Mouse (Mus musculus) CH12.LX (cell line): Measurements from ENCODE around the gene Pias1. TPM values are rescaled to one million over a fixed set of nuclear protein-coding genes. Genes with fewer than 3 reads are reported as not detected.

Experiments used
- DNase-seq: peaks from one replicate; pipeline ENCODE4 v3.0.0-alpha.2; 2013; ENCODE audit errors: extremely low read depth
- H3K27ac ChIP-seq: 2 replicates; pipeline ENCODE4 v1.5.1; 2012; ENCODE audit warnings: low read depth, mild to moderate bottlenecking, control low read depth, moderate library complexity; ENCODE audit not compliant: insufficient read depth
- H3K27me3 ChIP-seq: replicated peaks from 2 replicates; pipeline ENCODE3; 2012; ENCODE audit warnings: inconsistent platforms
- H3K36me3 ChIP-seq, 2 experiments: replicated peaks in 1 of 2; 2 replicates each; pipeline versions ENCODE3 to v1.6.1; 2012; ENCODE audit warnings: inconsistent platforms in 1 of 2, low read length in 1 of 2, mild to moderate bottlenecking in 1 of 2, mixed read lengths in 1 of 2, moderate library complexity in 1 of 2; ENCODE audit not compliant: control insufficient read depth in 1 of 2, insufficient read depth in 1 of 2
- H3K4me1 ChIP-seq, 2 experiments: 2 replicates each; pipeline ENCODE4 v1.6.1; 2012; ENCODE audit warnings: inconsistent platforms in 1 of 2, moderate library complexity in 1 of 2; ENCODE audit not compliant: insufficient read depth in 2 of 2, control insufficient read depth in 1 of 2
- H3K4me2 ChIP-seq: 2 replicates; pipeline ENCODE4 v1.6.1; 2012; ENCODE audit warnings: low read depth, mild to moderate bottlenecking, control low read depth; ENCODE audit not compliant: poor library complexity, insufficient read depth, severe bottlenecking
- H3K4me3 ChIP-seq, 3 experiments: fragments of 150-350 bp in 1 of 3; sonication (generic) in 1 of 3; replicated peaks in 1 of 3; 2 replicates each; pipeline versions ENCODE3 to v1.5.1; 2011 to 2012; ENCODE audit warnings: low read depth in 2 of 3, low read length in 2 of 3, mild to moderate bottlenecking in 2 of 3, moderate library complexity in 2 of 3, control low read depth in 1 of 3, improper control_type of control experiment in 1 of 3, inconsistent platforms in 1 of 3, mixed read lengths in 1 of 3; ENCODE audit not compliant: poor library complexity in 1 of 3
- H3K79me2 ChIP-seq: replicated peaks from 2 replicates; pipeline ENCODE4 v1.6.1; 2012; ENCODE audit warnings: mild to moderate bottlenecking, moderate library complexity; ENCODE audit not compliant: control insufficient read depth, poor library complexity, insufficient read depth, severe bottlenecking; ENCODE audit errors: extremely low read depth
- H3K9ac ChIP-seq: 2 replicates; pipeline ENCODE4 v1.6.1; 2012; ENCODE audit warnings: low read depth, mild to moderate bottlenecking, control low read depth, moderate library complexity; ENCODE audit not compliant: insufficient read depth
- H3K9me3 ChIP-seq: replicated peaks from 2 replicates; pipeline ENCODE3; 2012; ENCODE audit warnings: low read length, inconsistent platforms, mixed read lengths
- BHLHE40 ChIP-seq: IDR thresholded peaks from 2 replicates; pipeline ENCODE4 v1.6.1; 2011; ENCODE audit warnings: mild to moderate bottlenecking, low read depth, low read length, improper control_type of control experiment
- CHD1 ChIP-seq: IDR thresholded peaks from 2 replicates; pipeline ENCODE4 v1.6.1; 2012; ENCODE audit warnings: low read depth, low read length, improper control_type of control experiment, inconsistent platforms
- CHD2 ChIP-seq: IDR thresholded peaks from 2 replicates; pipeline ENCODE4 v1.6.1; 2011; ENCODE audit warnings: low read length, improper control_type of control experiment
- CTCF ChIP-seq, 2 experiments: IDR thresholded peaks in 1 of 2; conservative IDR thresholded peaks in 1 of 2; 2 replicates each; pipeline ENCODE4 v1.5.1; 2011 to 2012; ENCODE audit warnings: low read depth in 2 of 2, low read length in 2 of 2, improper control_type of control experiment in 1 of 2, inconsistent platforms in 1 of 2, mild to moderate bottlenecking in 1 of 2, moderate library complexity in 1 of 2
- ETS1 ChIP-seq: conservative IDR thresholded peaks from 2 replicates; pipeline ENCODE4 v1.6.1; 2012; ENCODE audit warnings: low read depth, mild to moderate bottlenecking, inconsistent platforms, low read length, improper control_type of control experiment, moderate library complexity
- IRF4 ChIP-seq: IDR thresholded peaks from 2 replicates; pipeline ENCODE4 v1.6.1; 2014; ENCODE audit warnings: low read depth, mild to moderate bottlenecking, inconsistent platforms, low read length, improper control_type of control experiment
- JUND ChIP-seq: conservative IDR thresholded peaks from 2 replicates; pipeline ENCODE4 v1.6.1; 2011; ENCODE audit warnings: low read depth, low read length, improper control_type of control experiment
- MAZ ChIP-seq: IDR thresholded peaks from 2 replicates; pipeline ENCODE4 v1.6.1; 2012; ENCODE audit warnings: low read depth, mild to moderate bottlenecking, inconsistent platforms, low read length, improper control_type of control experiment, moderate library complexity
- MEF2A ChIP-seq: IDR thresholded peaks from 2 replicates; pipeline ENCODE4 v1.6.1; 2014; ENCODE audit warnings: low read depth, mild to moderate bottlenecking, inconsistent platforms, low read length, improper control_type of control experiment, borderline replicate concordance
- MXI1 ChIP-seq: IDR thresholded peaks from 2 replicates; pipeline ENCODE4 v1.6.1; 2011; ENCODE audit warnings: mild to moderate bottlenecking, low read depth, low read length, improper control_type of control experiment
- MYC ChIP-seq: IDR thresholded peaks from 2 replicates; pipeline ENCODE4 v1.6.1; 2011; ENCODE audit warnings: low read depth, mild to moderate bottlenecking, improper control_type of control experiment, low read length
- RAD21 ChIP-seq: IDR thresholded peaks from 2 replicates; pipeline ENCODE4 v1.6.1; 2011; ENCODE audit warnings: low read depth, mild to moderate bottlenecking, low read length, improper control_type of control experiment, moderate library complexity
- RCOR1 ChIP-seq: conservative IDR thresholded peaks from 2 replicates; pipeline ENCODE4 v1.6.1; 2012; ENCODE audit warnings: low read depth, mild to moderate bottlenecking, inconsistent platforms, low read length, improper control_type of control experiment
- SMC3 ChIP-seq: IDR thresholded peaks from 2 replicates; pipeline ENCODE4 v1.6.1; 2011; ENCODE audit warnings: low read depth, low read length, improper control_type of control experiment
- TCF12 ChIP-seq: IDR thresholded peaks from 2 replicates; pipeline ENCODE4 v1.6.1; 2014; ENCODE audit warnings: low read depth, mild to moderate bottlenecking, inconsistent platforms, low read length, improper control_type of control experiment
- UBTF ChIP-seq: IDR thresholded peaks from 2 replicates; pipeline ENCODE4 v1.6.1; 2012; ENCODE audit warnings: low read depth, mild to moderate bottlenecking, inconsistent platforms, low read length, improper control_type of control experiment, moderate library complexity
- USF1 ChIP-seq: IDR thresholded peaks from 2 replicates; pipeline ENCODE4 v1.6.1; 2014; ENCODE audit warnings: low read depth, mild to moderate bottlenecking, inconsistent platforms, low read length, improper control_type of control experiment
- USF2 ChIP-seq: conservative IDR thresholded peaks from 2 replicates; pipeline ENCODE4 v1.6.1; 2011; ENCODE audit warnings: low read depth, low read length, improper control_type of control experiment
- ZKSCAN1 ChIP-seq: IDR thresholded peaks from 2 replicates; pipeline ENCODE4 v1.6.1; 2012; ENCODE audit warnings: low read depth, inconsistent platforms, low read length, improper control_type of control experiment, borderline replicate concordance
- ZMIZ1 ChIP-seq: IDR thresholded peaks from 2 replicates; pipeline ENCODE4 v1.6.1; 2012; ENCODE audit warnings: low read depth, mild to moderate bottlenecking, inconsistent platforms, low read length, improper control_type of control experiment
- ZNF384 ChIP-seq: IDR thresholded peaks from 2 replicates; pipeline ENCODE4 v1.6.1; 2012; ENCODE audit warnings: low read depth, low read length, improper control_type of control experiment, inconsistent platforms
- dilution Hi-C: fragments of 300-500 bp; cut with MboI; formaldehyde crosslinking; loops from 2 replicates; pipeline ENCODE4 v1.14.3; 2020; ENCODE audit warnings: low sequenced_read_pairs; ENCODE audit not compliant: extremely low pct_unique_long_range_greater_than_20kb, extremely low pct_ligation_motif_present
- in situ Hi-C: fragments of 300-500 bp; cut with MboI; formaldehyde crosslinking; loops from 3 replicates; pipeline ENCODE4 v1.14.3; 2019; ENCODE audit warnings: low sequenced_read_pairs, low pct_ligation_motif_present, low pct_unique_long_range_greater_than_20kb, mixed read lengths
- polyA plus RNA-seq: library from polyadenylated mRNA; unstranded; fragments of >175 nt; gene quantifications from 2 replicates; pipeline ENCODE4 v1.2.1, GENCODE M21; 2012; ENCODE audit warnings: low read depth; ENCODE audit not compliant: insufficient read length
- total RNA-seq, 2 experiments: library from RNA; depleted of rRNA; stranded (reverse); fragments of 300-350 nt in 1 of 2; fragments of >200 nt in 1 of 2; gene quantifications; 2 replicates each; pipeline ENCODE4 v1.2.3; 2012 to 2014

Pias1 gene
- total and polyA plus RNA-seq, 3 experiments: 8.0 to 22.7 (median 11.9) TPM

- peaks cover 0 to 34% of the 10 kb centered on the region in 2 experiments; a peak in 2 of 4 replicates for H3K4me1 ChIP-seq
These were observed 7.5 kb downstream of the Pias1 start for GRCm38 (mm10) chr9:62980162-62980776.

GRCm38 (mm10) chr9:62979461-62980161, 8.1 kb downstream of the Pias1 start:
- Histone ChIP-seq H3K4me2 (peak overlapping the region; percentile 99), H3K27me3 (no peaks in the 10 kb centered on the region), H3K9ac (peak overlapping the region; percentile 97), H3K4me3 (peak overlapping the region; percentile 79 to 81 (median 81)), H3K79me2 (peaks cover 43% of the 10 kb centered on the region), H3K36me3 (peaks cover 0 to 3% of the 10 kb centered on the region in 2 experiments), H3K4me1 (peaks cover 0 to 34% of the 10 kb centered on the region in 2 experiments; a peak in 2 of 4 replicates)
- TF ChIP-seq ZNF384 (no peak), CHD1 (no peak), UBTF (no peak), MAZ (no peak)
- TF ChIP-seq, all 38 proteins: peak for 0
- dilution Hi-C loops: no loop called here
- no peak for DNase-seq
- no peaks in the 10 kb centered on the region for H3K9me3 ChIP-seq
- H3K27ac ChIP-seq: no peak overlapping the region
- in situ Hi-C loops: loop anchor here (10.0 kb wide), 1 partner anchor 135 kb away; no protein-coding TSS in a partner anchor

More at GRCm38 (mm10) chr9:62980162-62980776, 7.5 kb downstream of the Pias1 start:
- H3K4me3 ChIP-seq: peak overlapping the region; percentile 79 to 81 (median 81)
- TF ChIP-seq ZKSCAN1: no peak
- peak; percentile 65; the same call in 1 of the 2 replicates for TF ChIP-seq UBTF
- DNase-seq: peak; percentile 10
- H3K9me3 ChIP-seq: no peaks in the 10 kb centered on the region
- H3K79me2 ChIP-seq: peaks cover 37% of the 10 kb centered on the region
- peak overlapping the region; percentile 99 for H3K4me2 ChIP-seq
- dilution Hi-C loops (no loop called here), in situ Hi-C loops (no loop called here)
- peak overlapping the region; percentile 67 for H3K27ac ChIP-seq
- no peaks in the 10 kb centered on the region for H3K27me3 ChIP-seq
- H3K9ac ChIP-seq: peak overlapping the region; percentile 97
- no peaks in the 10 kb centered on the region for H3K36me3 ChIP-seq

GRCm38 (mm10) chr9:62977152-62977551, 10.6 kb downstream of the Pias1 start:
- peaks cover 0 to 49% of the 10 kb centered on the region in 2 experiments; a peak in 3 of 4 replicates for H3K4me1 ChIP-seq
- no peak overlapping the region for H3K4me3 ChIP-seq
- peaks cover 0 to 3% of the 10 kb centered on the region in 2 experiments for H3K36me3 ChIP-seq
- H3K9ac ChIP-seq: no peak overlapping the region
- TF ChIP-seq BHLHE40 (no peak), USF2 (no peak), MXI1 (no peak), CHD2 (no peak), MEF2A (no peak), RAD21 (no peak), MYC (no peak), USF1 (no peak), RCOR1 (no peak), SMC3 (no peak), ETS1 (no peak), UBTF (no peak), ZMIZ1 (no peak), TCF12 (no peak), CTCF (conservative IDR thresholded peaks at IDR 0.05 in 1 of 2, IDR thresholded peaks at IDR 0.05 in 1 of 2; ENCODE audit: low read depth in 2 of 2, low read length in 2 of 2) (no peak), ZKSCAN1 (no peak), JUND (no peak), IRF4 (no peak)
- no peak overlapping the region for H3K4me2 ChIP-seq
- no peaks in the 10 kb centered on the region for H3K9me3 ChIP-seq
- dilution Hi-C loops: no loop called here
- DNase-seq: peak; percentile 33
- in situ Hi-C loops: loop anchor here (10.0 kb wide), 1 partner anchor 138 kb away; no protein-coding TSS in a partner anchor
- H3K27ac ChIP-seq: no peak overlapping the region
- H3K27me3 ChIP-seq: no peaks in the 10 kb centered on the region
- H3K79me2 ChIP-seq: peaks cover 54% of the 10 kb centered on the region
